Mouse (Mus musculus): ENCODE data around the gene Olfr913. TPM values are rescaled to one million over a fixed set of nuclear protein-coding genes. Genes with fewer than 3 reads are reported as not detected.

Olfr913 gene
- total RNA-seq (2023): not detected

DNA sequence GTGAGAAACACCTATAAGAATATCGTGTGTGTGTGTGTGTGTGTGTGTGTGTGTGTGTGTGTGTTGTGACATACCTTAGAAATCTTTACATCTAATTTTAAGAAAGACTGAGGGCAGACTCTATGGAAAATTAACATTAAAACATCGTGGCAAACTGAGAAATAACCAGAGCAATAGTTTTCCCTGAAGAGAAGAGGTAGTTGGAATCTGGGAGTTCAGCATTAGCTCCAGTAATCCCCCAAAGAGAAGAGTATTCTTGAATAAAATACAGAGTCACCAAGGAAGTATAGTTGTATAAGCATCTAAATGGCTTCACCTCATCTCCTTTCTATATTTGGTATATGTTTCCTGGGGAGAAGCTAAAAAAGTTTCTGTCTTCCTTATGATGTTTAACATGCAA, at the start of gene Olfr913:
Gene Olfr913 (plus strand): TSS at position 301 of the 400 bp plus-strand sequence.

DNA sequence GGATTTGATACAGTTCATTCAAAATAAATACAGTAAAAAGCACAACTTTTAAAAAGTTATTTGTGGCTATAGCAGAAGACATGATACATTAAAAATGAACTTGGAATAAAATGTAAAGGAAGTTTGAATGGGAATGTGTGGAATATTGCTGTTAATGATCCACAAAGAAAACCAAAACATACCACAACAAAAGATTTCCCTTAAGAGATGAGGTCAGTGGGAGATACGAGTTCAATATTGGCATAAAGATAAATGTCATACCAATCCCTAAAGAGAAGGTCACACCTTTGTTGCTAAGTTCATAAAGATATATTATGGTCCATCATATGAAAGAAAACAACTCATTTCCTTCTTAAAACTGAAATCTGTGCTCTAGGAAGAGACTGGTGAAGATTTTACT, 12.7 kb upstream of the Olfr913 start, which contains the start of gene Olfr912:
Gene Olfr912 (plus strand): TSS at position 301 of the 400 bp plus-strand sequence.

DNA sequence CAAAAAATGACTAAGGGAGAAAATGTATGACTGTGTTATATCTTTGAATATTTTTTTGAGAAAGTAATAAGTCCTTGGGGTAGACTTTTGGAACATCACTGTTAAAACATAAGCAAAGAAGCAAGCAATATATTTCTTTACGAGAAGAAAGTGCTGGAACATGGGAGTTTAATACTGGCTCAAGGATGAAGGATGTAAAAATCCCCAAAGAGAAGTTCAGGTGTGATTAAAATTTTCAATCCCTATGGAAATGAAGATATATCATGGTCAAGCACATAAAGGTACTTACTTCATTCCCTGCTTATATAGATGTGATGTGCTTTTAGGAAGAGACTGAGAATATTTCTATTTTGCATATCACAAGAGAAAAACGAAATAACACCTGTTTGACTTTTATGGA, 12.2 kb downstream of the Olfr913 start, which contains the start of gene Olfr914:
Gene Olfr914 (plus strand): TSS at position 301 of the 400 bp plus-strand sequence.

Other genes with a start within 250 kb of the Olfr913 start
- gene Olfr898, start 244.3 kb upstream of the Olfr913 start, total RNA-seq (2023): not detected
- not detected for gene Olfr250, start 225.9 kb upstream of the Olfr913 start, total RNA-seq (2023)
- not detected for gene Olfr251, start 215.7 kb upstream of the Olfr913 start, total RNA-seq (2023)
- not detected for gene Olfr147, start 191.1 kb upstream of the Olfr913 start, total RNA-seq (2023)
- not detected for gene Olfr901, start 163.3 kb upstream of the Olfr913 start, total RNA-seq (2023)
- gene Olfr902, start 145.1 kb upstream of the Olfr913 start, total RNA-seq (2023): not detected
- not detected for gene Olfr904, start 129.6 kb upstream of the Olfr913 start, total RNA-seq (2023)
- gene Olfr905, start 121.7 kb upstream of the Olfr913 start, total RNA-seq (2023): 0.12 TPM
- not detected for gene Olfr906, start 105.7 kb upstream of the Olfr913 start, total RNA-seq (2023)
- gene Olfr907, start 97.0 kb upstream of the Olfr913 start, total RNA-seq (2023): not detected
- gene Olfr911-ps1, start 71.2 kb upstream of the Olfr913 start, total RNA-seq (2023): not detected
- gene Olfr910, start 54.9 kb upstream of the Olfr913 start, total RNA-seq (2023): not detected
- gene Olfr912, start 12.6 kb upstream of the Olfr913 start, total RNA-seq (2023): not detected
- gene Olfr914, start 12.3 kb downstream of the Olfr913 start, total RNA-seq (2023): not detected
- gene Olfr916, start 67.1 kb downstream of the Olfr913 start, total RNA-seq (2023): not detected
- gene Olfr917, start 73.1 kb downstream of the Olfr913 start, total RNA-seq (2023): not detected
- not detected for gene Olfr918, start 81.8 kb downstream of the Olfr913 start, total RNA-seq (2023)
- not detected for gene Olfr919, start 110.9 kb downstream of the Olfr913 start, total RNA-seq (2023)
- gene Vwa5a, start 125.5 kb downstream of the Olfr913 start, total RNA-seq (2023): 6.6 TPM
- not detected for gene Olfr920, start 159.5 kb downstream of the Olfr913 start, total RNA-seq (2023)
- not detected for gene Olfr921, start 180.3 kb downstream of the Olfr913 start, total RNA-seq (2023)
- not detected for gene Olfr922, start 221.9 kb downstream of the Olfr913 start, total RNA-seq (2023)
- gene Olfr923, start 233.8 kb downstream of the Olfr913 start, total RNA-seq (2023): not detected